Mouse (Mus musculus) hindbrain, embryonic 10.5 days (tissue): ENCODE results near the gene Fam221b. TPM values are rescaled to one million over a fixed set of nuclear protein-coding genes. Genes with fewer than 3 reads are reported as not detected.
A peak's percentile ranks its signal among the peaks of the same experiment; 100 is the strongest.

Experiments used
- DNase-seq: peaks from one replicate; pipeline ENCODE4 v3.0.0-alpha.2; 2017; ENCODE audit warnings: low spot score
- H3K27ac ChIP-seq: fragments of 300-500 bp; sonication (generic); 2 replicates; pipeline ENCODE4 v1.5.1; 2016; ENCODE audit warnings: mild to moderate bottlenecking, moderate library complexity
- H3K27me3 ChIP-seq: fragments of 300-500 bp; sonication (generic); 2 replicates; pipeline ENCODE4 v1.6.1; 2016; ENCODE audit warnings: mild to moderate bottlenecking; ENCODE audit not compliant: poor library complexity, insufficient read depth, severe bottlenecking
- H3K36me3 ChIP-seq: fragments of 300-500 bp; sonication (generic); 2 replicates; pipeline ENCODE4 v1.6.1; 2016; ENCODE audit warnings: mild to moderate bottlenecking, moderate library complexity
- H3K4me1 ChIP-seq: fragments of 300-500 bp; sonication (generic); replicated peaks from 2 replicates; pipeline ENCODE4 v1.6.1; 2016; ENCODE audit warnings: mild to moderate bottlenecking
- H3K4me3 ChIP-seq: fragments of 300-500 bp; sonication (generic); 2 replicates; pipeline ENCODE4 v1.5.1; 2016; ENCODE audit warnings: mild to moderate bottlenecking, moderate library complexity
- H3K9me3 ChIP-seq: fragments of 300-500 bp; sonication (generic); 2 replicates; pipeline ENCODE4 v1.6.1; 2016; ENCODE audit warnings: mild to moderate bottlenecking, moderate library complexity
- WGBS: fragments of 180-500 bp; shearing (Covaris S2); methylation state at CpG from one replicate; pipeline ENCODE4 v1.1.7; 2016; 5-methylcytosine and 5-hydroxymethylcytosine counted together
- polyA plus RNA-seq: library from polyadenylated mRNA; unstranded; fragments of >200 nt; fragmentation: Nextera tagmentation; extraction: Ambion mirVana; gene quantifications from 2 replicates; pipeline ENCODE4 v1.2.1, GENCODE M21; 2016

The Fam221b gene
- polyA plus RNA-seq = 1.8 and 2.4 TPM in 2 replicates

- WGBS = 2% methylated on average over 41 of the region's 41 CpGs
- H3K27me3 ChIP-seq = peaks cover 58% of the 10 kb centered on the region
- peak within 1 kb of the TSS; percentile 83 for H3K4me3 ChIP-seq
- H3K36me3 ChIP-seq = no peaks in the 10 kb centered on the region
- no peaks in the 10 kb centered on the region for H3K9me3 ChIP-seq
- peak within 1 kb of the TSS; percentile 94 for H3K27ac ChIP-seq
- H3K4me1 ChIP-seq = peaks cover 48% of the 10 kb centered on the region
- peak; percentile 89 for DNase-seq
Observed at GRCm38 (mm10) chr4:43668782-43669427, at the start of gene Fam221b, which contains the start of gene Tmem8b. Gene Fam221b (minus strand): TSS chr4:43669145. Gene Tmem8b (plus strand): TSS chr4:43668971.

GRCm38 (mm10) chr4:43713652-43714219 lies 44.8 kb upstream of the Fam221b start:
- no peak overlapping the region for H3K4me3 ChIP-seq
- 52% methylated on average over 7 of the region's 7 CpGs for WGBS
- H3K4me1 ChIP-seq = no peaks in the 10 kb centered on the region
- no peak overlapping the region for H3K27ac ChIP-seq
- no peaks in the 10 kb centered on the region for H3K27me3 ChIP-seq
- DNase-seq = no peak
- H3K9me3 ChIP-seq = no peaks in the 10 kb centered on the region
- H3K36me3 ChIP-seq = no peaks in the 10 kb centered on the region

- Histone ChIP-seq H3K4me3 (no peak overlapping the region), H3K9me3 (no peaks in the 10 kb centered on the region), H3K27ac (no peak overlapping the region), H3K27me3 (no peaks in the 10 kb centered on the region), H3K36me3 (no peaks in the 10 kb centered on the region), H3K4me1 (peaks cover 5% of the 10 kb centered on the region)
- peak; percentile 79 for DNase-seq
- WGBS = 2% methylated on average over 2 of the region's 2 CpGs
Observed at GRCm38 (mm10) chr4:43711821-43712220, 42.9 kb upstream of the Fam221b start.

GRCm38 (mm10) chr4:43709869-43710268 lies 40.9 kb upstream of the Fam221b start, which contains the start of gene Olfr71:
Gene Olfr71 (minus strand): TSS chr4:43710255.
- peaks cover 5% of the 10 kb centered on the region for H3K4me1 ChIP-seq
- H3K27me3 ChIP-seq = no peaks in the 10 kb centered on the region
- no peaks in the 10 kb centered on the region for H3K36me3 ChIP-seq
- WGBS = 85% methylated on average over 6 of the region's 6 CpGs
- H3K27ac ChIP-seq = no peak within 1 kb of the TSS
- DNase-seq = no peak
- H3K4me3 ChIP-seq = no peak within 1 kb of the TSS
- no peaks in the 10 kb centered on the region for H3K9me3 ChIP-seq

GRCm38 (mm10) chr4:43705991-43706390 lies 37.0 kb upstream of the Fam221b start:
- WGBS = 88% methylated on average over 13 of the region's 13 CpGs
- 0 out of 2 replicates have a peak overlapping the region, but pooled peaks have one; percentile 16 for H3K27ac ChIP-seq
- peaks cover 8% of the 10 kb centered on the region for H3K4me1 ChIP-seq
- DNase-seq = no peak
- H3K4me3 ChIP-seq = no peak overlapping the region
- no peaks in the 10 kb centered on the region for H3K9me3 ChIP-seq
- H3K27me3 ChIP-seq = no peaks in the 10 kb centered on the region
- H3K36me3 ChIP-seq = no peaks in the 10 kb centered on the region

- peaks cover 8% of the 10 kb centered on the region for H3K4me1 ChIP-seq
- no peak for DNase-seq
- WGBS = 85% methylated on average over 8 of the region's 8 CpGs
Observed at GRCm38 (mm10) chr4:43703851-43704250, 34.9 kb upstream of the Fam221b start.

GRCm38 (mm10) chr4:43703439-43703838 lies 34.5 kb upstream of the Fam221b start:
- Histone ChIP-seq H3K4me3 (no peak overlapping the region), H3K36me3 (no peaks in the 10 kb centered on the region), H3K27ac (no peak overlapping the region), H3K27me3 (no peaks in the 10 kb centered on the region), H3K4me1 (peaks cover 8% of the 10 kb centered on the region), H3K9me3 (no peaks in the 10 kb centered on the region)
- WGBS = 76% methylated on average over 6 of the region's 6 CpGs
- no peak for DNase-seq

More at GRCm38 (mm10) chr4:43703851-43704250, 34.9 kb upstream of the Fam221b start:
- H3K9me3 ChIP-seq = no peaks in the 10 kb centered on the region
- H3K27me3 ChIP-seq = no peaks in the 10 kb centered on the region
- H3K4me3 ChIP-seq = no peak overlapping the region
- no peaks in the 10 kb centered on the region for H3K36me3 ChIP-seq
- H3K27ac ChIP-seq = no peak overlapping the region

GRCm38 (mm10) chr4:43700707-43701106 lies 31.8 kb upstream of the Fam221b start, which contains the start of gene Olfr70:
Gene Olfr70 (minus strand): TSS chr4:43700807.
- Histone ChIP-seq H3K27ac (no peak within 1 kb of the TSS), H3K36me3 (no peaks in the 10 kb centered on the region), H3K4me1 (peaks cover 3% of the 10 kb centered on the region; the same call in 1 of the 2 replicates), H3K9me3 (no peaks in the 10 kb centered on the region), H3K4me3 (no peak within 1 kb of the TSS), H3K27me3 (no peaks in the 10 kb centered on the region)
- no peak for DNase-seq
- 90% methylated on average over 6 of the region's 6 CpGs for WGBS

- no peaks in the 10 kb centered on the region for H3K9me3 ChIP-seq
- no peak overlapping the region for H3K4me3 ChIP-seq
- H3K27me3 ChIP-seq = no peaks in the 10 kb centered on the region
- DNase-seq = no peak
- H3K27ac ChIP-seq = no peak overlapping the region
- H3K36me3 ChIP-seq = no peaks in the 10 kb centered on the region
- H3K4me1 ChIP-seq = peaks cover 5% of the 10 kb centered on the region; the same call in 1 of the 2 replicates
- 93% methylated on average over 13 of the region's 13 CpGs for WGBS
Observed at GRCm38 (mm10) chr4:43696561-43696960, 27.6 kb upstream of the Fam221b start.

- 43% methylated on average over 9 of the region's 9 CpGs for WGBS
- DNase-seq = no peak
- H3K27ac ChIP-seq = no peak overlapping the region
Observed at GRCm38 (mm10) chr4:43695249-43695671, 26.3 kb upstream of the Fam221b start.

GRCm38 (mm10) chr4:43694439-43695248 lies 25.7 kb upstream of the Fam221b start:
- DNase-seq = no peak
- H3K9me3 ChIP-seq = no peaks in the 10 kb centered on the region

More at GRCm38 (mm10) chr4:43695249-43695671, 26.3 kb upstream of the Fam221b start:
- Histone ChIP-seq H3K4me1 (peaks cover 5% of the 10 kb centered on the region; the same call in 1 of the 2 replicates), H3K4me3 (no peak overlapping the region), H3K9me3 (no peaks in the 10 kb centered on the region), H3K36me3 (peaks cover under 1% of the 10 kb centered on the region; the same call in 1 of the 2 replicates), H3K27me3 (no peaks in the 10 kb centered on the region)

GRCm38 (mm10) chr4:43693806-43694241 lies 24.9 kb upstream of the Fam221b start:
- no peak for DNase-seq
- no peaks in the 10 kb centered on the region for H3K9me3 ChIP-seq
- no peak overlapping the region for H3K4me3 ChIP-seq
- no peaks in the 10 kb centered on the region for H3K27me3 ChIP-seq
- H3K27ac ChIP-seq = no peak overlapping the region
- peaks cover 14% of the 10 kb centered on the region for H3K36me3 ChIP-seq
- peaks cover 5% of the 10 kb centered on the region; the same call in 1 of the 2 replicates for H3K4me1 ChIP-seq
- WGBS = 83% methylated on average over 5 of the region's 5 CpGs

More at GRCm38 (mm10) chr4:43694439-43695248, 25.7 kb upstream of the Fam221b start:
- H3K4me3 ChIP-seq = no peak overlapping the region
- H3K27ac ChIP-seq = no peak overlapping the region
- H3K4me1 ChIP-seq = peaks cover 5% of the 10 kb centered on the region; the same call in 1 of the 2 replicates
- no peaks in the 10 kb centered on the region for H3K27me3 ChIP-seq
- WGBS = 84% methylated on average over 1 of the region's 1 CpGs
- peaks cover 6% of the 10 kb centered on the region for H3K36me3 ChIP-seq
